Mouse (Mus musculus) stomach, embryonic 14.5 days (tissue): ENCODE measurements around the gene Pik3c2a. TPM values are rescaled to one million over a fixed set of nuclear protein-coding genes. Genes with fewer than 3 reads are reported as not detected.

Experiments used
- ATAC-seq: fragments of 200-750 bp; cut with Nextera tagmentation; 2 replicates; pipeline ENCODE4 v1.8.0; 2017; ENCODE audit warnings: low read depth, moderate TSS enrichment; ENCODE audit not compliant: insufficient number of reproducible peaks, insufficient read depth, low FRiP score
- H3K27ac ChIP-seq: fragments of 300-500 bp; sonication (generic); 2 replicates; pipeline ENCODE4 v1.5.1; 2014; ENCODE audit warnings: mild to moderate bottlenecking, low read length, moderate library complexity, mixed read lengths
- H3K27me3 ChIP-seq: fragments of 300-500 bp; sonication (generic); 2 replicates; pipeline ENCODE4 v1.6.1; 2014; ENCODE audit warnings: low read length, control low read depth, mixed read lengths; ENCODE audit not compliant: control insufficient read depth, insufficient read depth
- H3K36me3 ChIP-seq: fragments of 300-500 bp; sonication (generic); 2 replicates; pipeline ENCODE4 v1.6.1; 2014; ENCODE audit warnings: mild to moderate bottlenecking, control low read depth, low read length, moderate library complexity, mixed read lengths; ENCODE audit not compliant: control insufficient read depth, insufficient read depth
- H3K4me1 ChIP-seq: fragments of 300-500 bp; sonication (generic); 2 replicates; pipeline ENCODE4 v1.6.1; 2014; ENCODE audit warnings: low read length, control low read depth, mixed read lengths; ENCODE audit not compliant: control insufficient read depth, insufficient read depth
- H3K4me2 ChIP-seq: fragments of 300-500 bp; sonication (generic); replicated peaks from 2 replicates; pipeline ENCODE4 v1.6.1; 2014; ENCODE audit warnings: low read depth, low read length, control low read depth
- H3K4me3 ChIP-seq: fragments of 300-500 bp; sonication (generic); 2 replicates; pipeline ENCODE4 v1.5.1; 2014; ENCODE audit warnings: low read depth, low read length, control low read depth
- H3K9ac ChIP-seq: fragments of 300-500 bp; sonication (generic); replicated peaks from 2 replicates; pipeline ENCODE4 v1.6.1; 2014; ENCODE audit warnings: low read depth, mild to moderate bottlenecking, control low read depth, low read length, moderate library complexity, mixed read lengths
- H3K9me3 ChIP-seq: fragments of 300-500 bp; sonication (generic); 2 replicates; pipeline ENCODE4 v1.6.1; 2016; ENCODE audit warnings: low read depth, low read length, control low read depth; ENCODE audit not compliant: control insufficient read depth
- WGBS: fragments of 180-500 bp; shearing (Covaris S2); extraction: QIAGEN DNeasy Blood & Tissue Kit; methylation state at CpG from one replicate; pipeline ENCODE4 v1.1.7; 2014; 5-methylcytosine and 5-hydroxymethylcytosine counted together
- polyA plus RNA-seq: library from polyadenylated mRNA; unstranded; fragments of >200 nt; fragmentation: Nextera tagmentation; extraction: Ambion mirVana; gene quantifications from 2 replicates; pipeline ENCODE4 v1.2.1, GENCODE M21; 2014

Gene Pik3c2a
- polyA plus RNA-seq, 1 experiment from 2014 or later = 40.2 TPM

DNA sequence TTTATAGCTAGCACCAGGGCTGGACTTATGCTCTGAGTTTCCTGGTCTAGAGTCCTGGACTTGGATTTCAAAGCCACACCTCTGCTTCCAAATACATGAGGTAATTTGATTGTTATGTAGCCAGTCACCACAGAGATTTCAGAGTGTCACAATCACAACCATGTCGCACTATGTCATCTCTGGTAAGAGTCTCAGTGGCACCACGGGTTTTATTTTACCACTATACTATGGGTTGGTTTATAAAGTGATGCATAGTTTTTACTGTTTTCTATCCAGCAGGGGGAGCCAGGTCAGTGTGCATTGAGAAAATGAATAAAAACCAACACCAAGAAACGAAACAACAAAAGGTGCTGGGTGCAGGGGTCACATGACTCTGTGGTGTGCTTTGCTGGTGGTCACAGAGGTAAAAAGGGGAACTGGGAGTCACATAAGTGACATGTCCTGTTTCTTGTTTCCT, 15.8 kb upstream of the Pik3c2a start:
- Histone ChIP-seq H3K9ac (no peak overlapping the region), H3K4me2 (no peak overlapping the region), H3K9me3 (no peaks in the 10 kb centered on the region), H3K36me3 (no peaks in the 10 kb centered on the region), H3K27me3 (no peaks in the 10 kb centered on the region), H3K4me1 (no peaks in the 10 kb centered on the region), H3K27ac (no peak overlapping the region), H3K4me3 (no peak overlapping the region)
- ATAC-seq = no peak
- WGBS = 33% methylated on average over 3 of the region's 3 CpGs

- no peak overlapping the region for H3K4me2 ChIP-seq
- H3K27ac ChIP-seq = no peak overlapping the region
- no peaks in the 10 kb centered on the region for H3K9me3 ChIP-seq
- H3K27me3 ChIP-seq = no peaks in the 10 kb centered on the region
- H3K4me3 ChIP-seq = no peak overlapping the region
- H3K4me1 ChIP-seq = no peaks in the 10 kb centered on the region
- no peak overlapping the region for H3K9ac ChIP-seq
- ATAC-seq = no peak
- H3K36me3 ChIP-seq = no peaks in the 10 kb centered on the region
- WGBS = 68% methylated on average over 6 of the region's 6 CpGs
Measured at GRCm38 (mm10) chr7:116457391-116457790, 14.1 kb upstream of the Pik3c2a start.

GRCm38 (mm10) chr7:116456964-116457363, 13.7 kb upstream of the Pik3c2a start:
- Histone ChIP-seq H3K4me3 (no peak overlapping the region), H3K4me1 (no peaks in the 10 kb centered on the region), H3K27ac (no peak overlapping the region), H3K4me2 (no peak overlapping the region), H3K27me3 (no peaks in the 10 kb centered on the region), H3K9me3 (no peaks in the 10 kb centered on the region), H3K36me3 (no peaks in the 10 kb centered on the region), H3K9ac (no peak overlapping the region)
- ATAC-seq = no peak
- 81% methylated on average over 4 of the region's 4 CpGs for WGBS

- Histone ChIP-seq H3K4me2 (no peak overlapping the region), H3K9ac (no peak overlapping the region), H3K27ac (no peak overlapping the region), H3K27me3 (no peaks in the 10 kb centered on the region), H3K36me3 (no peaks in the 10 kb centered on the region), H3K4me3 (no peak overlapping the region), H3K9me3 (no peaks in the 10 kb centered on the region), H3K4me1 (peaks cover 19% of the 10 kb centered on the region)
- ATAC-seq = no peak
- 86% methylated on average over 3 of the region's 3 CpGs for WGBS
Measured at GRCm38 (mm10) chr7:116446645-116447044, 3.4 kb upstream of the Pik3c2a start.

DNA sequence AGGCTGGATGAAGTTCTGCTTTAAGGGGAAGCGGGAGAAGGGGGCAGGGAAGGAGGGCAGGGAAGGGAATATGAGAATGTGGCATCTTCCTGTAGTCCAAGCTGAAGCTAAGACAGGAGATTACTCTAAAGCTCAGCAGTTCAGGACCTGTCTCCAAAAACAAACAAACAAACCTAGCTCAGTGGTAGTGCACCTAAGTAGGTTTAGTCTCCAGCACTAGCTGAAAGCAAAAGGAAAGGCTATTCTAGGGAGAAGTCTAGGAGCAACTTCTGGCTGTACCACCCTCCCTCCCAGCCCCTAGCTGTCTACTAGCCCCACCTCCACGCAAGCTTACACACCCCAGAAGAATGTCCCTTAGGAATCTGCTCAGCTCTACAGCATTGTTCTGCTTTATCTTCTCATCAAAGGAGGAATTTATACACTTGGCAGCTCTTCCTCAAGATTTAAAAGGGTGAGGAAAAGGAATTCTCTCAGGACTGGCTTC, 1.1 kb upstream of the Pik3c2a start:
- 2% methylated on average over 2 of the region's 2 CpGs for WGBS
- Histone ChIP-seq H3K27me3 (no peaks in the 10 kb centered on the region), H3K36me3 (no peaks in the 10 kb centered on the region), H3K4me1 (peaks cover 22% of the 10 kb centered on the region), H3K4me3 (peak overlapping the region; percentile 97), H3K9ac (no peak overlapping the region), H3K9me3 (no peaks in the 10 kb centered on the region), H3K27ac (peak overlapping the region; percentile 94), H3K4me2 (peak overlapping the region; percentile 60)
- ATAC-seq = peak; percentile 26; the same call in 1 of the 2 replicates

DNA sequence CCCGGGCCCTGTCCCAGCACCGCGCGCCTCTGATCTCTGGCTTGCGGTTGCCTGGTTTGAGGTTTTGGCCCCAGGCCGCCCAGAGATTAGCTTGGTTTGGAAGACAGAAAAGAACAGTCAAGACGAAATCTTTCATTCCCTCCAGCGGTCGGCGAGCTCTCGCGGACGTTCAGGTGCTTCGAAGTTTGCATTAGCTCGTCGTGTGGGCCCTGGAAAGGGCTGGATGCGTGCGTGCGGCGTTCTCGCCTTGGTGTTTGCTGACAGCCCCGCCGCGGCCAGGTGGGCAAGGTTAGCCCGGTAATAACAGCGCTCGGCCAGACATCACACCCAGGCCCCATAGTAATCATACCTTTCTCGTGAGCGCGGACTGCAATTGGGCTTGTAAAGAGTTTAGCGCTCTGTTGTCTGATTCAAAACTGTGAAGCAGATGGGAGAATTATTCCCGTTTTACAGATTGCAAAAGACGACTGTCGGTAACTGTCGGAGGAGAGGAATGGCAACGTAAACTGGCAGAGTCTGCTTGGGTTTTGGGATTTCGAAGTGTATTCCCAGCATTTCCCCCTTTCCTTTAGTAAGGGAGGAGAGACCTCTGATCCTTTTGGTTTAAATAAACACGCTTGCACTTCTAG, 562 bp upstream of the Pik3c2a start:
- Histone ChIP-seq H3K9me3 (no peaks in the 10 kb centered on the region), H3K4me3 (peak overlapping the region; percentile 97), H3K4me1 (peaks cover 22% of the 10 kb centered on the region), H3K9ac (peak overlapping the region; percentile 87), H3K27me3 (no peaks in the 10 kb centered on the region), H3K27ac (peak overlapping the region; percentile 94), H3K36me3 (no peaks in the 10 kb centered on the region), H3K4me2 (peak overlapping the region; percentile 60)
- peak; percentile 29 for ATAC-seq
- under 1% methylated on average over 38 of the region's 38 CpGs for WGBS

DNA sequence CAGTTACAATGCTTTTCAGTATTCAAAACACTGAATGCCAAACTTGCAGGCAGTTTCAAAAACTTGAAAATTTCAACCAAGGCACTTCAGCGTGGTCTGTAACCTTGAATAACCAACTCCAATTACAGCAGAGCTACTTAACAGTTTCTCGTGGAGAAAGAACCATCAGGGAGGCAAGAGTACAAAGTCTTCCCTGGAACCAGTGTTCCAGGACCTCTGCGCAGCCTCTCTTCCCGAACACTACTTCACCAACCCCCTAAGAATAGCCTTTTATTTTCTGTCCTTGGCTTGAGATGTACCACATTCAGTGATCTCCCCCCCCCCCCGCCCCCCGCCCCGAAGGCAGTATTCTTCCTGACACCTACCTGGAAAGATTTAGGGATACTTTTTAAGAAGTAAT, 1.0 kb downstream of the Pik3c2a start:
- Histone ChIP-seq H3K4me2 (peak overlapping the region; percentile 60), H3K27ac (no peak overlapping the region; the same call in 1 of the 2 replicates), H3K27me3 (no peaks in the 10 kb centered on the region), H3K9ac (peak overlapping the region; percentile 87), H3K9me3 (no peaks in the 10 kb centered on the region), H3K36me3 (peaks cover 4% of the 10 kb centered on the region; the same call in 1 of the 2 replicates), H3K4me1 (peaks cover 22% of the 10 kb centered on the region), H3K4me3 (peak overlapping the region; percentile 97)
- 4% methylated on average over 7 of the region's 7 CpGs for WGBS
- ATAC-seq = no peak

GRCm38 (mm10) chr7:116441346-116441745, 1.9 kb downstream of the Pik3c2a start:
- H3K36me3 ChIP-seq = peaks cover 4% of the 10 kb centered on the region; the same call in 1 of the 2 replicates
- H3K4me1 ChIP-seq = peaks cover 22% of the 10 kb centered on the region
- H3K4me2 ChIP-seq = peak overlapping the region; percentile 60
- WGBS = 70% methylated on average over 1 of the region's 1 CpGs
- no peaks in the 10 kb centered on the region for H3K27me3 ChIP-seq
- no peak for ATAC-seq
- H3K9ac ChIP-seq = no peak overlapping the region
- no peak overlapping the region for H3K27ac ChIP-seq
- no peak overlapping the region for H3K4me3 ChIP-seq
- H3K9me3 ChIP-seq = no peaks in the 10 kb centered on the region

DNA sequence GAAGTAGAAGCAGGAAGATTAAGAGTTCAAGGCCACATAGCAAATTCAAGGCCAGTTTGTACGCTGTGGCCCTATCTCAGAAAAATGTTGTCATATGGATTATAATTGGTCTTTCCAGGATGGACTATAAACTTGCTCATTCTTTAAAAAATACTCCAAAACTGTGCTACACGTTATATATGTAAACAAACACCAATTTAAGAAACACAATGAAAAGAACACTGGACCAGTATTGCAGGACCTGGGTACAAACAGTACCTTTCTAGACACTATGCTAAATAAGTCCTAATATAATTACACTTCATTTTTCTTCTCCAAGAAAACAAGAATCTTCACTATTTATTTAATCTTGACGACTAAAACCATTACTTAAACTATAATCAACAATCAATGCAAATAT, 11.6 kb downstream of the Pik3c2a start:
- Histone ChIP-seq H3K27ac (no peak overlapping the region), H3K9me3 (no peaks in the 10 kb centered on the region), H3K27me3 (no peaks in the 10 kb centered on the region), H3K36me3 (no peaks in the 10 kb centered on the region), H3K4me1 (no peaks in the 10 kb centered on the region), H3K4me3 (no peak overlapping the region), H3K4me2 (no peak overlapping the region), H3K9ac (no peak overlapping the region)
- WGBS = 65% methylated on average over 3 of the region's 3 CpGs
- no peak for ATAC-seq
